Comparison of ENCODE assay signal across 8 mouse cellular contexts in the genomic region with DNA sequence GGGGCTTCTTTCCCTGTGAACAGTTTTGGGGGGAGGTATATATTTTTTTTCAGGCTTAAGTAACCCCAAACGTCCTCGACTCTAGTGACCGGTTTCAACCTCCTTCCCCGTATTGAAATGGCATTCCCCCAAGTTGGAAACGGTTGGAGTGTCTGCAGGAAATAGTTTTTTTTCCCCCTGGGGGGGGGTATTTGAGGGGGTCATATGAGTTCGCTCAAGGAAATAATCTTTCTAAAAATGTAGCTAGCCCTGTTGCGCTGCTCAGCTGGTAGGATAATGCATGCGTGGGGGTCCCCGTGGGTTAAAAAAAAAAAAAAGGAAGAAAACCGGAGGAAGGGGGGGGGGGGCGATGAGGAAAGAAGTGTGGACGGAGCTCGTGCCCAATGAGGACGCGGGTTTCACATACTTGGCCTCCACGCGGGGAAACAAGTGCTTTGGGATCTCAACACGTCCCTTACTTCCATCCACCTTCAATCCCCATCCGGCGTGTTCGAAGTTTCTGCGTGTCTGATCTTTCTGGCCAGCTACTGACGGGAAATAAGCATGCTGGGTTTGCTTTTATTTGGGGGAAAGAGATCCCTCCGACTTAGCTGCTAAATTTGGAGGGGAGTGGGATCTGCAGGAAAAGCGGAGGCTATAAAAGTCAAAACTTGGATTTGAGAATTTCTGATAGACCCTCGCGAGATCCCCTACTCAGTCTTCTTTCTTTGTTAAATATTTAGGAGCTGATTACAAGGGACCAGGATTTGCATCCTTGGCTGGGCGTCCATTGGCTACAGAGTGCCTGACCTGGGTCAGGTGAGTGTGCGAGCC. TPM values are rescaled to one million over a fixed set of nuclear protein-coding genes. Genes with fewer than 3 reads are reported as not detected.
A peak's percentile ranks its signal among the peaks of the same experiment; 100 is the strongest.
DNase-seq lines count a peak whose midpoint lies in the region; ATAC-seq and TF ChIP-seq lines count a peak whose summit lies in the region.

No protein-coding gene starts in this region.

- no peaks in the 10 kb centered on the region for H3K9me3 ChIP-seq in G1E (replicated peaks)
- H3K9me3 ChIP-seq in hindbrain, embryonic 15.5 days, result no peaks in the 10 kb centered on the region

- DNase-seq in adrenal gland, adult 2 months, result peak; percentile 40
- no peak for DNase-seq in adrenal gland, adult 8-10 months
- DNase-seq in G1E (ENCODE audit: low spot score), result peak; percentile 32
- peak; percentile 47 for DNase-seq in lung, postnatal 10 days
- DNase-seq in right cerebral cortex, postnatal 4 days, result peak; percentile 22
- DNase-seq in adrenal gland, adult 18-20 months (ENCODE audit: low spot score in 2 of 2), result no peak

- under 1% methylated on average over 29 of the region's 29 CpGs for WGBS in hindbrain, embryonic 15.5 days

- TF ChIP-seq POLR2A in embryonic fibroblast, embryonic 13.5 days (IDR thresholded peaks at IDR 0.05; ENCODE audit: low read depth, low read length), result no peak

- ATAC-seq in G1E (ENCODE audit: extremely low read depth, insufficient number of reproducible peaks, low FRiP score, poor library complexity, severe bottlenecking), result no peak
- no peak for ATAC-seq in hindbrain, embryonic 15.5 days (ENCODE audit: low FRiP score, low read depth)

- peaks cover 9% of the 10 kb centered on the region for H3K27me3 ChIP-seq in G1E (ENCODE audit: insufficient read depth, low read length)
- H3K27me3 ChIP-seq in hindbrain, embryonic 15.5 days, result no peaks in the 10 kb centered on the region

- no peak for TF ChIP-seq CTCF in G1E (IDR thresholded peaks at IDR 0.05; ENCODE audit: low read depth, low read length)
- TF ChIP-seq CTCF in embryonic fibroblast, embryonic 13.5 days (IDR thresholded peaks at IDR 0.05; ENCODE audit: borderline replicate concordance, insufficient read depth, low read length), result no peak

- H3K4me3 ChIP-seq in G1E (ENCODE audit: low read depth, low read length), result peak overlapping the region; percentile 87
- peak overlapping the region; percentile 80 for H3K4me3 ChIP-seq in embryonic fibroblast, embryonic 13.5 days (ENCODE audit: insufficient read depth, low read length)
- peak overlapping the region; percentile 65 for H3K4me3 ChIP-seq in hindbrain, embryonic 15.5 days

- 0 out of 2 replicates have a peak overlapping the region, but pooled peaks have one; percentile 1 for H3K27ac ChIP-seq in embryonic fibroblast, embryonic 13.5 days (ENCODE audit: insufficient read depth, low read length)
- no peak overlapping the region for H3K27ac ChIP-seq in hindbrain, embryonic 15.5 days (replicated peaks)

- peak overlapping the region; percentile 49 for H3K9ac ChIP-seq in hindbrain, embryonic 15.5 days

- H3K4me1 ChIP-seq in G1E (ENCODE audit: insufficient read depth, low read depth, low read length), result peaks cover 18% of the 10 kb centered on the region
- no peaks in the 10 kb centered on the region for H3K4me1 ChIP-seq in embryonic fibroblast, embryonic 13.5 days (ENCODE audit: control insufficient read depth, insufficient read depth, low read length)
- peaks cover 21% of the 10 kb centered on the region for H3K4me1 ChIP-seq in hindbrain, embryonic 15.5 days (replicated peaks)

- peaks cover 21% of the 10 kb centered on the region for H3K36me3 ChIP-seq in G1E (replicated peaks)
- no peaks in the 10 kb centered on the region for H3K36me3 ChIP-seq in hindbrain, embryonic 15.5 days

- H3K4me2 ChIP-seq in hindbrain, embryonic 15.5 days, result peak overlapping the region; percentile 90

RNA-seq across cellular contexts. Expression of a gene that starts 0.8 kb away (rescaled TPM):
- 100 to 1,000 TPM; 120 to 176 TPM for total RNA-seq in adrenal gland, adult 2 months (2021)
- polyA plus RNA-seq in adrenal gland, adult 2 months (2012; rRNA removed), result 13.2 and 23.0 TPM in 2 replicates
- 100 to 1,000 TPM; 131 to 220 (median 161) TPM for total RNA-seq in adrenal gland, adult 8-10 months (2022)
- 25.7 and 29.4 TPM in 2 replicates for total RNA-seq in G1E (2014; fragmentation: Nextera tagmentation)
- 19.0 and 23.1 TPM in 2 replicates for total RNA-seq in G1E (2017)
- 8.8 and 9.3 TPM in 2 replicates for polyA plus RNA-seq in G1E (2012)
- 31.4 and 38.0 TPM in 2 replicates for polyA plus RNA-seq in embryonic fibroblast, embryonic 13.5 days (2011; ENCODE audit: insufficient read length, low read depth, missing spikeins)
- polyA plus RNA-seq in hindbrain, embryonic 15.5 days (2015; fragmentation: Nextera tagmentation; extraction: Ambion mirVana), result 5.0 and 6.1 TPM in 2 replicates
- 100 to 1,000 TPM; 114 to 186 TPM for total RNA-seq in adrenal gland, adult 18-20 months (2021)

RNA-seq across cellular contexts. Expression of a gene that starts 28.3 kb away (rescaled TPM):
- total RNA-seq in adrenal gland, adult 2 months (2021), result 10 to 100 TPM; 37.8 to 44.8 TPM
- polyA plus RNA-seq in adrenal gland, adult 2 months (2012; rRNA removed), result 70.3 and 87.0 TPM in 2 replicates
- 10 to 100 TPM; 50.4 to 58.0 (median 51.8) TPM for total RNA-seq in adrenal gland, adult 8-10 months (2022)
- total RNA-seq in G1E (2014; fragmentation: Nextera tagmentation), result 13.7 and 16.0 TPM in 2 replicates
- total RNA-seq in G1E (2017), result 22.8 and 25.7 TPM in 2 replicates
- 25.9 and 35.1 TPM in 2 replicates for polyA plus RNA-seq in G1E (2012)
- 45.9 and 47.3 TPM in 2 replicates for polyA plus RNA-seq in embryonic fibroblast, embryonic 13.5 days (2011; ENCODE audit: insufficient read length, low read depth, missing spikeins)
- 11.9 and 12.8 TPM in 2 replicates for polyA plus RNA-seq in hindbrain, embryonic 15.5 days (2015; fragmentation: Nextera tagmentation; extraction: Ambion mirVana)
- 10 to 100 TPM; 33.1 to 42.5 TPM for total RNA-seq in adrenal gland, adult 18-20 months (2021)

Comparison
In these comparisons a context has a peak if more than half of its experiments do, and no peak if none do; other contexts are left out.
1. DNase-seq: peak in adrenal gland, adult 2 months (single experiment), G1E (single experiment), lung, postnatal 10 days (single experiment) and right cerebral cortex, postnatal 4 days (single experiment); none in adrenal gland, adult 8-10 months (single experiment) and adrenal gland, adult 18-20 months (0 of 2).
2. Peak in every context shown above with its lines, with median percentiles within 50 percentile points of each other: H3K4me3 ChIP-seq.